Mouse (Mus musculus): ENCODE data around the gene Klhl29.

Gene Klhl29

GRCm38 (mm10) chr12:5187773-5188333 is 187.6 kb downstream of the Klhl29 start:
- in situ Hi-C loops (cut with MseI, MboI): no loop called here

- in situ Hi-C loops (cut with MseI, MboI): no loop called here
These were observed 188.8 kb downstream of the Klhl29 start for GRCm38 (mm10) chr12:5186645-5187044.

- in situ Hi-C loops (cut with MseI, MboI): no loop called here
These were observed 189.9 kb downstream of the Klhl29 start for GRCm38 (mm10) chr12:5185603-5186002.

- in situ Hi-C loops (cut with MseI, MboI): no loop called here
These were observed 192.9 kb downstream of the Klhl29 start for GRCm38 (mm10) chr12:5182586-5182985.

GRCm38 (mm10) chr12:5182165-5182564 is 193.3 kb downstream of the Klhl29 start:
- in situ Hi-C loops (cut with MseI, MboI): no loop called here

- in situ Hi-C loops (cut with MseI, MboI): no loop called here
These were observed 198.7 kb downstream of the Klhl29 start for GRCm38 (mm10) chr12:5176716-5177341.

- in situ Hi-C loops (cut with MseI, MboI): no loop called here
These were observed 209.3 kb downstream of the Klhl29 start for GRCm38 (mm10) chr12:5166141-5166540.

- in situ Hi-C loops (cut with MseI, MboI): no loop called here
These were observed 210.1 kb downstream of the Klhl29 start for GRCm38 (mm10) chr12:5165411-5165810.

- in situ Hi-C loops (cut with MseI, MboI): no loop called here
These were observed 212.8 kb downstream of the Klhl29 start for GRCm38 (mm10) chr12:5162672-5163071.

- in situ Hi-C loops (cut with MseI, MboI): no loop called here
These were observed 213.9 kb downstream of the Klhl29 start for GRCm38 (mm10) chr12:5161631-5162030.

GRCm38 (mm10) chr12:5157931-5158481 is 217.5 kb downstream of the Klhl29 start:
- in situ Hi-C loops (cut with MseI, MboI): no loop called here

GRCm38 (mm10) chr12:5157021-5157681 is 218.3 kb downstream of the Klhl29 start:
- in situ Hi-C loops (cut with MseI, MboI): no loop called here

- in situ Hi-C loops (cut with MseI, MboI): no loop called here
These were observed 220.3 kb downstream of the Klhl29 start for GRCm38 (mm10) chr12:5155177-5155576.

- in situ Hi-C loops (cut with MseI, MboI): no loop called here
These were observed 223.6 kb downstream of the Klhl29 start for GRCm38 (mm10) chr12:5151859-5152258.

GRCm38 (mm10) chr12:5147346-5148035 is 228.0 kb downstream of the Klhl29 start:
- in situ Hi-C loops (cut with MseI, MboI): no loop called here

GRCm38 (mm10) chr12:5143903-5144781 is 231.3 kb downstream of the Klhl29 start:
- in situ Hi-C loops (cut with MseI, MboI): no loop called here

GRCm38 (mm10) chr12:5143224-5143623 is 232.3 kb downstream of the Klhl29 start:
- in situ Hi-C loops (cut with MseI, MboI): no loop called here

GRCm38 (mm10) chr12:5142776-5143175 is 232.7 kb downstream of the Klhl29 start:
- in situ Hi-C loops (cut with MseI, MboI): no loop called here

- in situ Hi-C loops (cut with MseI, MboI): no loop called here
These were observed 234.4 kb downstream of the Klhl29 start for GRCm38 (mm10) chr12:5141040-5141439.

GRCm38 (mm10) chr12:5139302-5139701 is 236.2 kb downstream of the Klhl29 start:
- in situ Hi-C loops (cut with MseI, MboI): no loop called here

- in situ Hi-C loops (cut with MseI, MboI): no loop called here
These were observed 239.2 kb downstream of the Klhl29 start for GRCm38 (mm10) chr12:5136300-5136699.

Measured in mouse trophoblast stem cell (cell line).